Mouse (Mus musculus): Measurements from ENCODE around the gene Copz1.

DNA sequence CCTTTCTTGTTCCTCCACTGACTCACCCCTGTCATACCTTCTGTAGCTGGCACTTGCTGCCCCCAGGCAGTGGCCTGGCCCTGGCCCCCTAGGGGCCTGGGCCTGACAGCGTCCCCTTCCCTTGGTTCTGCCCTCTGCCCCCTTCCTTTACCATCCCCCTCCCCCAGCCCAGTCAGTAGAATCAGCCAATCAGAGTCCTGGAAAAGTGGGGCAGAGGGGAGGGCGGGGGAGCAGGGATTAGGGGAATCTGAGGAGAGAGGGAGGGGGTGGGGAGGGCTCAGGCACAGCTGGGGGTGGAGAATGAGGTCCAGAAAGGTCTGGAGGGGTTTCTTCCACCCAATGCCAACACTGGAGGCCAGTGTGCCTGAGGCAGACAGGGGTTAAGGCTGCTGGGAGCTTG is 61.7 kb downstream of the Copz1 start:
- no peak; the same call in 1 of the 2 replicates for TF ChIP-seq CTCF (IDR thresholded peaks at IDR 0.05; ENCODE audit: low read depth, low read length)
- TF ChIP-seq POLR2A (IDR thresholded peaks at IDR 0.05; ENCODE audit: borderline replicate concordance, low read depth, low read length) = no peak

All from bone marrow macrophage, adult 2 months (primary cell).